Mouse (Mus musculus): ENCODE data around the gene Sfswap.

Gene Sfswap

GRCm38 (mm10) chr5:129529571-129529970, 28.6 kb downstream of the Sfswap start:
- DNase-seq (ENCODE audit: low spot score) = no peak

GRCm38 (mm10) chr5:129533731-129534130, 32.7 kb downstream of the Sfswap start:
- no peak for DNase-seq (ENCODE audit: low spot score)

- DNase-seq (ENCODE audit: low spot score) = no peak
Measured at GRCm38 (mm10) chr5:129534500-129534899, 33.5 kb downstream of the Sfswap start.

DNA sequence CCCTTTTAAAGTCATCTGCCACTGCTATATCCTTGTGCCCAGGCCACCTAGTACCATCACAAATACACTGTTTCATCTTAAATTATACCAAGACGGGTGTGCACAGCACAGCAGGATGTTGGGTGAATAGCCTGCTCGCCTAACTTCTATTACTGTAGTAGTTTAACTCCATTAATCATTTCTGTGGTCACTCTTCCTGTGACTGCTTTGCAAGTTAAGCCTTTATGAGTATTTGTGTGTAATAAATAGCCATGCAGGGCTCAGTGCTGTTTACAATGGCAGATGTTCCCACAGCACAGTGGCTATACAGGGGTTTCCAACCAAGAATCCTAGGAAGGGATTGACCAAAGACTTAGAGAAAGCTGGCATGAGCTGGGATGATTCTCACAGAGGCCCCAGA, 34.0 kb downstream of the Sfswap start:
- no peak for DNase-seq (ENCODE audit: low spot score)

- no peak for DNase-seq (ENCODE audit: low spot score)
Measured at GRCm38 (mm10) chr5:129535431-129535830, 34.4 kb downstream of the Sfswap start.

DNA sequence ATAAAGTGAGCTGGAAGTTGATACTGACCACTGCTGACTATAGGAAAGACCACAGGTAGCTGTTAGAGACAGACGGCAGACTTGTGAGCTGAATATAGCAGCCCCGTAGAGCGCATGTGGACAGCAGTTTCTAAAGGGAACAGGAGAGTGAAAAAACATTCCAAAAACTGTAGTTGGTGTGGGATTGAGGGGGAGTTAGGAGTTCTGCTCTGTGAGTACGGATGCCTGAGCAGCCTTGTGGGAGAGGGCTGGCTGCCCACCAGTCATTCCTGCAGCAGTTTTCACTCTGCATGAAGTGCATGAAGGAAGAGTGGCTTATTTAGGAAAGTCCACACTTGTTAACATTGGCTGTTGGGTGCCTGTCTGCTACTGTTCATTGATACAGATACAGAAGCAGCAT, 37.8 kb downstream of the Sfswap start:
- DNase-seq (ENCODE audit: low spot score) = no peak

- DNase-seq (ENCODE audit: low spot score) = no peak
Measured at GRCm38 (mm10) chr5:129542236-129542635, 41.2 kb downstream of the Sfswap start.

GRCm38 (mm10) chr5:129545787-129546186, 44.8 kb downstream of the Sfswap start:
- DNase-seq (ENCODE audit: low spot score) = no peak

- DNase-seq (ENCODE audit: low spot score) = no peak
Measured at GRCm38 (mm10) chr5:129549716-129550115, 48.7 kb downstream of the Sfswap start.

- DNase-seq (ENCODE audit: low spot score) = no peak
Measured at GRCm38 (mm10) chr5:129550790-129551189, 49.8 kb downstream of the Sfswap start.

DNA sequence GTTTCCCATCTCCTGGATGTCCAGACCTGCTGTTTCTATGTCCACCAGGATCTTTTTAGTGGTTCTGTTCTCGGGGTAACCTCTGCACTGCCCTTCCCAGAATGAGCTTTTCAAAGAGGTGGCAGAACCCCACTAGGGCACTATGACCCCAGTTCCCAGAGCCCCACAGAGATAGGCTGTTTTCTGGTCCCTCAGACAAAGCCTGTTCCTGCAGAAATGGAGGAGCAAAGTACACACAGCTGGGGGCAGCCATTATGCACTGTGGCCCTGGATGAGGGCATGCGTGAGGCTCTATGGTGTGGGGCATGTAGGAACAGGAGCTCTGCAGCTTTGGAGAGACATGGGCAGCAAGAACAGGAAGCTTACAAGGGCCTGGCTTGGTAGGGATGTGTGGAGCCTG, 51.0 kb downstream of the Sfswap start:
- no peak for DNase-seq (ENCODE audit: low spot score)

DNA sequence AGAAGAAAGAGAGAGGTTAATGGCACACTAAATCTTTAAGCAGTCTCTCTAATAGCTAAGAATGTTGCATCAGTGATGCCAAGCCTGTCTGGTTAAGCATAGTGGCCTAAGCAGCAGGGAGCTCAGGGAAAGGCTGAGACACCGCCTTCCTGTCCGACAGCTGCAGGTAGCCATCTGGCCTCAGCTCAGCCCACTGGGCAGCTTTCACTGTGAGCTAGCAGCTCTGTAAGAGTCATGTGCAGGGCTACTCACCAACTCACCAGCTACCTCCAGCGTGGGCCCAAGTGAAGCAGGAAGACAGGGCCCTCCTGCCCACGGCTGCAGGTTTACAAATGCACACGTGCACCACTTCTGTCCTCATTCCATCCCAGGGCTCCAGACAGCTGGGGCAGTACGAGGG, 52.6 kb downstream of the Sfswap start:
- DNase-seq (ENCODE audit: low spot score) = no peak

DNA sequence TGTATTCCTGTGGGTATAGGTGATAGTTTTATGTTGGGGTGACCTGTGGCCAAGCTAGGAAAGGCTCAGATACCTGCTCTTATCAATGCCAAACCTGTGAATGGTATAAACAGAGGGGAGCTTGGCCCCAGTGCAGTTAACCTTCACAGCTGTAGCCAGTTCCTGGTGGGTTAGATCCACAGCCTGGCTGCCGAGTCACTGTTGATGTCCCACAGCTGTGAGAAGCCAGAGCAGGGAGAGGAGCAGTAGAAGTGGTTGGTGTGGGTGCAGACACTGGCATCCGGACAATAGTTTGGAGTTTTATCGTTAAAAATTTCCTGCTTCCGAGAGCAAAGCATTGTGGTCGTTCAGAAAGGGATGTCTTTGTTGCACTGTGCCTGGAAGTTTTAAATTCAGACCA, 57.6 kb downstream of the Sfswap start:
- DNase-seq (ENCODE audit: low spot score) = no peak

- DNase-seq (ENCODE audit: low spot score) = no peak
Measured at GRCm38 (mm10) chr5:129559283-129559682, 58.3 kb downstream of the Sfswap start.

GRCm38 (mm10) chr5:129562342-129562741, 61.3 kb downstream of the Sfswap start:
- no peak for DNase-seq (ENCODE audit: low spot score)

GRCm38 (mm10) chr5:129568596-129568995, 67.6 kb downstream of the Sfswap start:
- DNase-seq (ENCODE audit: low spot score) = no peak

GRCm38 (mm10) chr5:129578201-129578600, 77.2 kb downstream of the Sfswap start:
- DNase-seq (ENCODE audit: low spot score) = no peak

DNA sequence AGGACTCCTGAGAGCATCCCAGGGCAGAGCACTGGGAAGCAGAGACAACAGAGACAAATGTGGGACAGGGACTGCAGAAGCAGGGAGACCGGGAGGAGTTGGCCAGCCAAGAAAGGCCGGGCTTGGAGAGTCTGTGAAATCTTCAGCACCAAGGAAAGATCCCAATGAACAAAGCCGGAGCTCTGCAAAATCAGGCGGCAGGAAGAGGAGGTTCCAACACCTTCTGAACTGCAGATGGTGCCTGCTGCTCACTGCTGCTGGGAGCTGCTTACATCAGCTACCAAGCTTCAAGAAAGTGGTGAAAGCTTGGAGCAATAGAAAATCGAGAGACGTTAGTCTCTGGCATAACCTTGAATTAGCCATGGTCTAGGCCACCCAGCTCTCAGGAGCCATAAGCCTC, 79.0 kb downstream of the Sfswap start:
- DNase-seq (ENCODE audit: low spot score) = peak; percentile 31

GRCm38 (mm10) chr5:129580572-129580971, 79.6 kb downstream of the Sfswap start:
- DNase-seq (ENCODE audit: low spot score) = no peak

- no peak for DNase-seq (ENCODE audit: low spot score)
Measured at GRCm38 (mm10) chr5:129581015-129581414, 80.0 kb downstream of the Sfswap start.

GRCm38 (mm10) chr5:129583331-129583730, 82.3 kb downstream of the Sfswap start:
- DNase-seq (ENCODE audit: low spot score) = no peak

DNA sequence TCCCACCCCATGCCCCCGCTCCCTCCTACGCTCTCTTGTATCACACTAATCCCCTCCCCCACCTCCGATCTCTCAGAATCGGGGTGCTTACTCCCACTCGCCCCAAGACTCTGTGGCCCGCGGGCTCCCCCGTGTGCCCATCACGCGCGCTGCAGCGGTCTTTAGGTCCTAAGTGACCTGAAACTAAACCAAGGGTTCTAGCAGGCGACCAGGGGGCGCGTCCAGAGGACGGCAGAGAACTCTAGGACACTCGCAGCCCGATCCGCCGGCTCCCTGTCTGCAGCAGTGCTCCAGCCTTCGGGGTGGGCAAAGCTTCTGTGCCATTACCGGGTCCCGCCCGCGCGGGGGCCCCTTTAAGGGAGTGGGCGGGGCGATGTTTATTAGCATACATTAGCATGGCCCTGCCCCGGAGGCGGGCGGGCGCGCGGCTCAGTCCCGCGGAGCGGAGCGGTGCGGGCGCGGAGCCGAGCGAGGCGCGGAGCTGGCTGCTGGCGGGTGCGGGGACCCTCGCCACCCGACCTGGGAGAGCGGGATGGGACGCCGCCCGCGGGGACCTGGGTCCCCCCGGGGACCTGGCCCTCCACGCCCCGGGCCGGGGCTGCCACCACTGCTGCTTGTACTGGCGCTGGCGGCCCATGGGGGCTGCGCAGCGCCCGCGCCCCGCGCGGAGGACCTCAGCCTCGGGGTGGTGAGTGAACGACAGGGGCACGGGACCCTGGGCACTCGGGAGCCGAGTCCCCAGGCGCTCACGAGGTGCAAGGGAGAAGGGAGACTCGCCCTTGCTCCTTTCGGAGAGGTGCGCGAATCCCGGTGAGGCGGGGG, 83.0 kb downstream of the Sfswap start, which contains the start of gene Mmp17:
Gene Mmp17 (plus strand): TSS at position 409 of the 822 bp plus-strand sequence.
- DNase-seq (ENCODE audit: low spot score) = peak; percentile 93

DNA sequence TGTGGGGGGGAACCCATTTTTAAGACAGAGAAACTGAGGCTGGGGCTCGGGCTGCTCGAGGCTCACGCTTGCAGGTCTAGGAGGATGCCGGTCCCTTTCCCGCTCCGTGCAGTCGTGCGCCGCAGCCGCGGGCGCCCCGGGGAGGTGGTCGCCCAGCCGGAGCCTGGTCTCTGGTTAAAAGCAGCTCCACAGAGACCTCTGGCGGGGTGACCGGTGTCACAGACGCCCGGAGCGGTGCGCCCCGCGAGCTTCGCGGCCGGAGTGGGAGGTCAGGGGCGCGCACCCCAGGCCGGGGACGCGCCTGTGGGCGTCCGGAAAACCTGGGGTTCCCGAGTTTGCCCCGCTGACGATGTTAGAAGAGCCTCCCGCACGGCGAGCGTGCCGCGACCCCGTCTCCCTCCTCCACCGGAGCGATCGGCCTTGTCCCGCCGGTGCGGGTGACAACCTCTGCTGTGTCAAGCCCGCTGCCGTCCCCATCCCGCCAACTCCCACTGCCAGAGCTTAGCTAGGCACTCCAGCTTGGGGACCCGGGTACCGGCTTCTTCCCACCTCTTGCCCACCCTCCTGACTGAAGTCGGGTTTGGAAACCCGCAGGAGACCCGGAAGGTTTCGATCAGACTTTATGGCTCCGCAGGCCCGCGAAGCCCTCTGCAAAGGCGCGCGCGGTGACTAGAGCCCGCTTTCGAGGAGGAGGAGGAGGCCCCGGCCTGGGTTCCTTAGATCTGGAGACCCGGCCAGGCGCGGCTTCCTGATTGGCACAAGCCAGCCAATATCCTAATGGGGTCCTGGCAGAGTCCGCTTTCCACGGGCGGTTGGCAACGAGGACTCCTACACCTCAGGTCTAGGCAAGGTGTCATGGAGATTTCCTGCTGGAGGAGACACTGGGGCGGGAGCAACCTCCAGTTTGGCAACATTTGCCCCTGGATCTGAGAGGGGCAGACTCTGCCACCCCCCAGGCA, 83.8 kb downstream of the Sfswap start:
- peak; percentile 58 for DNase-seq (ENCODE audit: low spot score)
